Mouse (Mus musculus): ENCODE measurements around the gene Gm648.

- no peak for TF ChIP-seq CTCF (IDR thresholded peaks at IDR 0.05; ENCODE audit: borderline replicate concordance, extremely low read depth, insufficient read depth, insufficient read length)
- no peak for TF ChIP-seq POLR2A (IDR thresholded peaks at IDR 0.05; ENCODE audit: borderline replicate concordance, extremely low read depth, insufficient read depth, insufficient read length, poor library complexity, severe bottlenecking)
Observed at GRCm38 (mm10) chrX:56553584-56553983, 4.2 kb upstream of the Gm648 start.
